In the genomic region with DNA sequence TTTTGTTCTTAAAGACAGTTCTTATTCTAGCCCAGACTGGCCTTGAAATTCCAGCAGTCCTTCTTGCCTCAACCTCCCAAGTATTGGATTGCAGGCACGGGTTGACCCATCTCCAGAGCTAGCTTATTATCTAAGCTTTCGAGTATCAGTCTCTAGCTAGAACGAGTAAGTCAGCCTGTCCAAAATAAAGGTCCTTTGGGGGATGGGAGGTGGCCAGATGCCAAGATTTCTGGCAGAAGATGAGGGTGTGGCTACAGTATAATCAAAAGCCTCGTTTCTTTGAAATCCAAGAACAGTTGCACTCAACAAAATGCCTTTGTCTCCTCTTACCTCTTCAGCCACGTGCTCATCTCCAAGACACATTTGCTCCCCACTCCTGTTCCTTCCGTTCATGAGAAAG, we compare ENCODE assay signal across 8 mouse cellular contexts. TPM values are rescaled to one million over a fixed set of nuclear protein-coding genes. Genes with fewer than 3 reads are reported as not detected.
A peak's percentile ranks its signal among the peaks of the same experiment; 100 is the strongest.
DNase-seq lines count a peak whose midpoint lies in the region; ATAC-seq and TF ChIP-seq lines count a peak whose summit lies in the region.

No protein-coding gene starts in this region.

- H3K9ac ChIP-seq in lung, embryonic 14.5 days = no peak overlapping the region
- 0 out of 2 replicates have a peak overlapping the region, but pooled peaks have one; percentile 10 for H3K9ac ChIP-seq in heart, embryonic 13.5 days

- H3K4me3 ChIP-seq in lung, embryonic 14.5 days (ENCODE audit: low read depth, low read length) = no peak overlapping the region
- no peak overlapping the region for H3K4me3 ChIP-seq in heart, embryonic 13.5 days

- H3K36me3 ChIP-seq in lung, embryonic 14.5 days (ENCODE audit: insufficient read depth) = peaks cover 95% of the 10 kb centered on the region
- peaks cover 100% of the 10 kb centered on the region for H3K36me3 ChIP-seq in heart, embryonic 13.5 days

- no peak for TF ChIP-seq CTCF in lung, embryonic 14.5 days (IDR thresholded peaks at IDR 0.05; ENCODE audit: low read depth)

- H3K4me2 ChIP-seq in lung, embryonic 14.5 days = no peak overlapping the region
- H3K4me2 ChIP-seq in heart, embryonic 13.5 days = no peak overlapping the region

- H3K27ac ChIP-seq in lung, embryonic 14.5 days (ENCODE audit: low read depth) = no peak overlapping the region
- H3K27ac ChIP-seq in heart, embryonic 13.5 days (replicated peaks) = no peak overlapping the region

- peaks cover 3% of the 10 kb centered on the region; the same call in 1 of the 2 replicates for H3K4me1 ChIP-seq in lung, embryonic 14.5 days (ENCODE audit: insufficient read depth)
- peaks cover 19% of the 10 kb centered on the region for H3K4me1 ChIP-seq in heart, embryonic 13.5 days

- no peaks in the 10 kb centered on the region for H3K27me3 ChIP-seq in lung, embryonic 14.5 days (ENCODE audit: insufficient read depth, low read length)
- H3K27me3 ChIP-seq in heart, embryonic 13.5 days (replicated peaks) = no peaks in the 10 kb centered on the region

- 24% methylated on average over 6 of the region's 6 CpGs for WGBS in lung, embryonic 14.5 days
- 38% methylated on average over 6 of the region's 6 CpGs for WGBS in heart, embryonic 13.5 days

- DNase-seq in cerebellum, postnatal 10 days = peak; percentile 71 to 72
- DNase-seq in cerebellum, postnatal 4 days (ENCODE audit: low spot score in 2 of 2) = no peak
- peak; percentile 63 for DNase-seq in lung, embryonic 14.5 days
- no peak for DNase-seq in lung, postnatal 25 days (ENCODE audit: low spot score)
- DNase-seq in lung, postnatal 14 days = peak; percentile 46
- no peak for DNase-seq in thymus, postnatal 25 days
- DNase-seq in layer of hippocampus, postnatal 25 days (ENCODE audit: extremely low spot score in 1 of 2, low spot score in 1 of 2) = no peak

- H3K9me3 ChIP-seq in lung, embryonic 14.5 days (ENCODE audit: low read depth, low read length) = no peaks in the 10 kb centered on the region
- H3K9me3 ChIP-seq in heart, embryonic 13.5 days = no peaks in the 10 kb centered on the region

- no peak for ATAC-seq in lung, embryonic 14.5 days (ENCODE audit: insufficient read depth)
- ATAC-seq in heart, embryonic 13.5 days (ENCODE audit: extremely low read depth, insufficient number of reproducible peaks, low FRiP score, low TSS enrichment) = no peak

RNA-seq across cellular contexts. Expression of a gene that starts 7.6 kb away (rescaled TPM):
- 194 and 210 TPM in 2 replicates for polyA plus RNA-seq in lung, embryonic 14.5 days (2014; fragmentation: Nextera tagmentation; extraction: Ambion mirVana)
- polyA plus RNA-seq in heart, embryonic 13.5 days (2015; fragmentation: Nextera tagmentation; extraction: Ambion mirVana) = 163 and 172 TPM in 2 replicates
- total RNA-seq in layer of hippocampus, postnatal 25 days (2021) = 100 to 1,000 TPM; 105 to 112 TPM

RNA-seq across cellular contexts. Expression of a gene that starts 12.8 kb away (rescaled TPM):
- 5.7 and 7.2 TPM in 2 replicates for polyA plus RNA-seq in lung, embryonic 14.5 days (2014; fragmentation: Nextera tagmentation; extraction: Ambion mirVana)
- polyA plus RNA-seq in heart, embryonic 13.5 days (2015; fragmentation: Nextera tagmentation; extraction: Ambion mirVana) = 4.1 and 5.3 TPM in 2 replicates
- total RNA-seq in layer of hippocampus, postnatal 25 days (2021) = 1 to 10 TPM; 2.0 to 4.3 TPM

RNA-seq across cellular contexts. Expression of a gene that starts 16.5 kb away (rescaled TPM):
- 0.21 and 0.50 TPM in 2 replicates for polyA plus RNA-seq in lung, embryonic 14.5 days (2014; fragmentation: Nextera tagmentation; extraction: Ambion mirVana)
- polyA plus RNA-seq in heart, embryonic 13.5 days (2015; fragmentation: Nextera tagmentation; extraction: Ambion mirVana) = 0.28 and 0.37 TPM in 2 replicates
- under 1 TPM; 0.28 to 0.49 TPM for total RNA-seq in layer of hippocampus, postnatal 25 days (2021)

RNA-seq across cellular contexts. Expression of a gene that starts 30.7 kb away (rescaled TPM):
- 69.1 and 75.1 TPM in 2 replicates for polyA plus RNA-seq in lung, embryonic 14.5 days (2014; fragmentation: Nextera tagmentation; extraction: Ambion mirVana)
- polyA plus RNA-seq in heart, embryonic 13.5 days (2015; fragmentation: Nextera tagmentation; extraction: Ambion mirVana) = 35.5 and 35.9 TPM in 2 replicates
- total RNA-seq in layer of hippocampus, postnatal 25 days (2021) = 1 to 10 TPM; 1.1 to 2.1 TPM

Comparison
In these comparisons a context has a peak if more than half of its experiments do, and no peak if none do; other contexts are left out.
1. DNase-seq: peak in cerebellum, postnatal 10 days (2 of 2), lung, embryonic 14.5 days (single experiment) and lung, postnatal 14 days (single experiment); none in cerebellum, postnatal 4 days (0 of 2), lung, postnatal 25 days (single experiment), thymus, postnatal 25 days (single experiment) and layer of hippocampus, postnatal 25 days (0 of 2).